Mouse (Mus musculus): ENCODE measurements around the gene Ephb1. TPM values are rescaled to one million over a fixed set of nuclear protein-coding genes. Genes with fewer than 3 reads are reported as not detected.

The Ephb1 gene
- total RNA-seq, 2 experiments from 2014 or later = 31.5 to 36.0 TPM

DNA sequence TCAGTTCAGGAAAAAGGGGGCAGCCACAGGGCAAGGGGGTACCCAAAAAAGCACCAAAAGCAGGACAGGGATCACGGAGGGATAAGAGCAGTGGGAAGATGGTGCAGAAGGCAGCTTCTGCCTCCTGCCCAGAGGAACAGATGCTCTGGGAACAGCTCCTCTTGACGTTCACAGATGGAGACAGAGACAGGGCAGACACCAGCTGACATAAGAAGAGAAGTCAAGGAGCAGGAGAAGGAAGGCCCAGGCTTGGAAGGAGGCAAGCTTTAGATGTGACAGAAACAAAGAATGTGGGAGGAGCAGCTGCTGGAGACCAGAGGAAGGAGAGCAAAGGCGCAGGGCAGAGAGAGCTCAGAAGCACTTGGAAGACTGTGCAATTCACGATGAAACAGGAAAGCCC lies 398.3 kb downstream of the Ephb1 start:
- intact Hi-C loops (cut with DNase I) = no loop called here
- DNase-seq (ENCODE audit: low spot score in 2 of 2) = peak; percentile 19 to 38

DNA sequence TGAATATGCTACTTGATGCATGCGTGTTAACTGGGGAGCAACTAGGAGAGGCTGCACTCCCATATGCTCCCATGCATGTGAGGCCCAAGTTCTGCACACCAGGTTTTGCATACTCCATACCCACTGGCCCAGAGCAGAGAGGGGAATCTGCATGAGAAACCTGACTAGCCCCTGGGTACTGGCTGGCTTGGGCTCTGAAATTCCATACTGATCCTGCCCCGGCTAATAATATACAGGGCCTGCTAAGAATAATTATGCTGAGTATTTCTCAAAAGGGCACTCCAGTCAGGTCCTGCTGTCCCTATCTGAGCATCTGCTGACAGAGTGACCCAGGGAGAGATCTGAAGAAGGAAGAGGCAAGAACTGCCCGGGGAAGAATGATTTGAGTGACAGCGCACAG lies 400.0 kb downstream of the Ephb1 start:
- intact Hi-C loops (cut with DNase I) = no loop called here
- no peak for DNase-seq (ENCODE audit: low spot score in 2 of 2)

DNA sequence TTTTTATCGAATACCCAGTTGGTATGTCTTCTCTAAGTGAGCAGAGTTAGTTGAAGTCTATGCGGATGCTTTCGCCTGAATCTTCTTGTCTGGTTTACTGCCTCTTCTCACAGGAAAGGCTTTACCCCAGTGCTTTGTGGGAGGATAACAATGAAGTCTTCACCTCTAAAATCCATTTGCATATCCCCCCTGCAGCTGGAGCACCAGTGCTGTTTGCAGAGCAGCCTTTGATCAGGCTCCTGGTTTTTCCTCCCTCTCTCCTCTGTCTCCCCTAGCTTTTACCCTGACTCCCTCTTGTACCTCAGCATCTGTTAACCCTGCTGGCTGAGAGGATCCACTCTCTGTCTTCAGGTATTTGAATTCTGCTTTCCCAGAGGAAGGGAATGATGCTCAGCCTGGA lies 404.4 kb downstream of the Ephb1 start:
- DNase-seq (ENCODE audit: low spot score in 2 of 2) = no peak
- intact Hi-C loops (cut with DNase I) = no loop called here

DNA sequence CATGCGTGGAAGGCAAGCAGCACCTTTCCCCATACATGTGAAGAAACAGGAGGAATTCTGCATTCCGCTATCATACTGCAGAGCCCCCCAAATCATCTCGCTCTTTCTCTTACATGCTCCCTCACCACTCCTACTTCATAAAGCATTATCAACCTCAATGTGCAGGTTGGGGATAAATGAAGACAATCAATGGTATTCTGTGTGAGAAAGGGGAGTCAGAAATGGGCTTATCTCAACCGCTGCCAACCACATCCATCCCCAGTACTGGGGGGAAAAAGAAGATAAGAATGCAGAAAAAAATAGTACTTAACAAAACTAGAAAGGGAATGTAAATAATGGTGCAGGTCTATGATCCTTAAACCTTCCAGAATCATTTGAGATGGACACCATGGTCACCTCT lies 408.7 kb downstream of the Ephb1 start:
- no peak for DNase-seq (ENCODE audit: low spot score in 2 of 2)
- intact Hi-C loops (cut with DNase I) = no loop called here

DNA sequence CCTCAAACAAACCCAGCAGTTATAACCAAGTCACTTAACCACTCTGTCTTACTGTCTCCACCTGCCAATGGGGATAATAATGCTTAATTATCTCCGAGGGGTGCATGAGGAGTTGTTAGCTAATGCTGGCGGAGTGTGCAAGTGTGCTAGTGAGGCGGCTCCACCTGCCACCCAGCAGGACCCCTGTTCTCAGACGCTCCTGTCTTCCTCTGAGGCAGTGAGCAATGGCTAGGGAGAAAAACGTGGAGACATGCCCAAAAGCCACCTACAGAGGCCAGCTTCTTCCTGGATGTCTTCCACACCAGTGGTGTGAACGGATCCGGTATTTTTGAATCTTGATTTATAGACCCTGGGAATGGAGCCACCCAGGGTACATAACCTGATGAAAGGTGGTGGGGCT lies 409.2 kb downstream of the Ephb1 start:
- no peak for DNase-seq (ENCODE audit: low spot score in 2 of 2)
- intact Hi-C loops (cut with DNase I) = no loop called here

DNA sequence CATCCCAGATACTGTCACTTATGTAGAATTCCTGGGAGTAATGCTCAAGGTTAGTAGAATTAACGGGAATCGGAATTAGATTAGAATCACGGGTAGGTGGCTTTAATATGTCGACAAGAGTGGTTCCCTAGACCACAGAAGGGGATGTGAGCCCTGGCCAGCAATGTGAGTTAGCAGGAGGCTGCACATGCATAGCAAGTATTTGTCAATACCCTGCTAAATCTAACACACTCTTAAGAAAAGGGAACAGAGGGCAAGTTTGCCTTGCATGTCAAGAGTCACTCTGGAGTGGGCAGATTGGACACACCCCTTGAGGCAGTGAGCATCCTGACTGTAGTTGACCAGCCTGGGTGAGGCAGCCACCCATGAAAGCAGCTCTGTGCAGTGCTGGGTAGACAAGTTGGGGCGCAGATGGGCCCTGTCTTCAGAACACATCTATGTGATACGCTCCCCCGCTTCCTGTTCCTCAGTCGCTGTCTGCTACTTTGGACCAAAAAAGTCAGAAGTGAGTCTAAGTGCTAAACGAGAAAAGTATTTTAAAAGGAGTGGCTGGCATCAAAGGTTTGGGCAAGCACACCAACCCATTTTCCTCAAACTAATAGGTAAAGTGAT lies 412.3 kb downstream of the Ephb1 start:
- peak in 1 of 2 experiments; percentile 31 for DNase-seq (ENCODE audit: low spot score in 2 of 2)
- intact Hi-C loops (cut with DNase I) = no loop called here

- DNase-seq (ENCODE audit: low spot score in 2 of 2) = no peak
- intact Hi-C loops (cut with DNase I) = no loop called here
Observed at GRCm38 (mm10) chr9:101940182-101940581, 414.3 kb downstream of the Ephb1 start.

DNA sequence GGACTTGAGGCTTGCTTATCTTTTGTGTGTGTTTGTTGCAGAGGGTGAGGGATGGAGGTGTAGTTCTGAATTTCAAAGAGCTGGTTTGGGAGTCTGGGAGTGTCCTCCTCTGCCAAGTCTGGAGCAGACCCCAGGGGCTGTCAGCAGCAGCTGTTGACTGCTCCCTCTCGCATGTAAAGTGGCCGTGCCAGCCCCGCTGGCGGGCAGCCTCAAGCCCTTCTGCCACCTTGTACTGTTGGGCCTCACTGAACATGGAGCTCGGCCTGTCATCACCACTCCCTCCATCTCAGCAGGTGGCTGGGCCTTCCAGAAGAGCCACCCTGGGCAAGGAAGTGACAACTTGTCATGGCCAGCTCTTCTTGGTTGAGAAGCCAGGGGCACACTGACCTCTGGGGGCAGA lies 415.5 kb downstream of the Ephb1 start:
- intact Hi-C loops (cut with DNase I) = loop anchor here (10.0 kb wide), 1 partner anchor 416 kb away; the partner anchor contains the start of gene Ephb1
- no peak for DNase-seq (ENCODE audit: low spot score in 2 of 2)

GRCm38 (mm10) chr9:101938066-101938465 lies 416.4 kb downstream of the Ephb1 start:
- intact Hi-C loops (cut with DNase I) = loop anchor here (10.0 kb wide), 1 partner anchor 417 kb away; the partner anchor contains the start of gene Ephb1
- DNase-seq (ENCODE audit: low spot score in 2 of 2) = peak in 1 of 2 experiments; percentile 29

DNA sequence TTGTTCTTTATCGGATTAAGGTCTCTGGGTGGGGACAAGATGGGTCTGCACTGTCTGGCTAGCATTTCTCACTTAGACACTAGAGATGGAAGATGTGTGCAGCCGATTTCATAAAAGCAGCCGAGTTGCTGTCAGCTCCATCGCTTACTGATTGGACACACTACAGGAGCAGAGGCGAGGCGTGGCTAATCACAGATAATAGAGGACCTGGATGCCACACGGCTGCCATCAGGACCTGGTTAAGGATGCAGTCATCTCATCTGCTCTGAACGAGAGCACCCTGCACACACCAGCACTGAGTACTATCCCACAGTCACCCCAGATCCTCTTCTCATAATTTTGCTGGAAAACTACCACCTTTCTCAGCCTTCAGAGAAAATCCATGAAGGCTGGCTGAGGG lies 419.6 kb downstream of the Ephb1 start:
- intact Hi-C loops (cut with DNase I) = loop anchor here (10.0 kb wide), 1 partner anchor 420 kb away; the partner anchor contains the start of gene Ephb1
- DNase-seq (ENCODE audit: low spot score in 2 of 2) = no peak

DNA sequence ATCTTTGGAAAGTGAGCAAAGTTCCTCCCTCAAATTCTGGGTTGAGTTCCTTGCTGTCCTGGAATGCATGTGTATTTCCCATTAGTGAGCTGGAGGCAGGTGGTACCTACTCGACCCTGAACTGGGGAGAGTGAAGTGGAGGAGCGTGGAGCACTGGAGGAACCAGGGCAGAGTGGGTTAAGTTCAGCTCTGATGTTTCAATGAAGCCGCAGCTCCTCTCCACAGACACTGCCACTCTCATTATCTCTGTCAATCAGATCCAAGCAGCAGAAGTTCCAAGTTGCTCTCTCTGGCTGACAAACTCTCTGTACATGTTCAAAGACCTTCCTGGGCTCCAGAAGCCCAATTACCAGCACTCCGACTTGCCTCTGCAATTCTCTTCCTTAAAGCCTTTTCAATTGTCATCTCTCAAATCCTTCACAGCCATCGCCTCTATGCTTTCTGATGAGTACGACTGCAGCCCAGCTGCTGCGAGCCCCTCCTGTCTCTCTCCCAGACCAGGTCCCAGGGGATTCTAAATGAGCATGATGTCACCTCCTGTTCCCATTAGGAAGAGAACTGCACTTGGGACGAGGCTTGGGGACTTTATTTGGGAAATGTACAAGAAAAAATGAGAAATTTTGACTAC lies 420.4 kb downstream of the Ephb1 start:
- intact Hi-C loops (cut with DNase I) = loop anchor here (10.0 kb wide), 1 partner anchor 421 kb away; the partner anchor contains the start of gene Ephb1
- no peak for DNase-seq (ENCODE audit: low spot score in 2 of 2)

DNA sequence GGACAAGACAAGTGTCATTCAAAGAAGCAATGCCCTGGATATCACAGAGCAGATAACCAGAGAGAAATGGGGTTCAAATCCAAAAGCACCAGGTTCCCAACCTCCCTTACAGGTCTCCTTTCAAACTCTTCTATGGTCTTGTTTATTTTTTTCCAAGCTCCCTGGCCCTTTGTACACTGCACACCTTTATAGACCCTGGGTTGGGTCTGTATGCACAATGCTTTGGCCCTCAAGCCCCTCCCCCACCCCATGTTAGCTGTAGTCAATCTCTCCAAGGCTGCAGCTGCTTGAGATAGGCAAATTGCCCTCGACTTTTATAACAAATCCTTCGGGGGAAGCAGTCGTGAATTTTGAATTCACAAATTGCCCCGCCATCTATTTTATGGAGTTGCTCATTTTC lies 429.7 kb downstream of the Ephb1 start:
- no peak for DNase-seq (ENCODE audit: low spot score in 2 of 2)
- intact Hi-C loops (cut with DNase I) = no loop called here

DNA sequence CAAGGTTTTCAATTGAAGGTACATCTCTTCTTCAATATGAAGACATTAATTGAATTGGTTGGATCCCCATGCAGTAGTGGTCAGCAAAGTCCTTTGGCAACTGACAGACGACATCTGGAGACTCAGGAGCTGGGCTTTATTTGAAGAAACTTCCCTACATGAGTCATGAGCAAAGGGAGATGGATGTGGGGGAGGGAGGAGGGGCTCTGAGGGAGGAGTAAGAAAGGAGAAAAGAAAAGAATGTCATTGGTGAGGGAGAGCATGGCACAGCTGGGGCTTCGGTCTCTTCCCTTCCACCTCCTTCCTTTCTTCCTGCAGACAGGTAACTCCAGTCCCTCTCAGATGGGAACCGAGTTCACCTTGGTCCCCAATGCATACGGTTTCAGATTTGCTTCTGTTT lies 431.6 kb downstream of the Ephb1 start:
- intact Hi-C loops (cut with DNase I) = no loop called here
- DNase-seq (ENCODE audit: low spot score in 2 of 2) = peak in 1 of 2 experiments; percentile 40

DNA sequence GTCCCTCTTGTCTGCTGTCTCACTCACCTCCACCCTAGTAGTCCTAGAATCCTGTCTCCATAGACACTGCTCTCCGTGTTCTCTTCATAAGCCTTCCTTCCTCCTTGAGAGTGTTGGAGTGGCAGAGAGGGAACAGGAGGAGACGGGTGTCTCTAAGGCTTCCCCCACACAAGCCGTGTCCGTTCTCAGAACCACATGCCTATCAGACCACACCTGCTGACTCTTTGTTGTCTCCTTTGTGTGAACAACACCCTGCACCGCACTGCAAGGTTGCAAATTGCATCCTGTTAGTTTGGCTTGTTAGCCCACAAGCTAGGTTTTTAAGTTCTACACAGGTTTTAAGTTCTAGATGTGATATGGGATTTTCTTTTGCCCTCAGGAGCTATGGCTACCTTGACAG lies 435.2 kb downstream of the Ephb1 start:
- DNase-seq (ENCODE audit: low spot score in 2 of 2) = no peak
- intact Hi-C loops (cut with DNase I) = no loop called here

GRCm38 (mm10) chr9:101918771-101919170 lies 435.7 kb downstream of the Ephb1 start:
- no peak for DNase-seq (ENCODE audit: low spot score in 2 of 2)
- intact Hi-C loops (cut with DNase I) = no loop called here

- intact Hi-C loops (cut with DNase I) = no loop called here
- no peak for DNase-seq (ENCODE audit: low spot score in 2 of 2)
Observed at GRCm38 (mm10) chr9:101915082-101915481, 439.4 kb downstream of the Ephb1 start.

GRCm38 (mm10) chr9:101911176-101911866 lies 443.2 kb downstream of the Ephb1 start:
- intact Hi-C loops (cut with DNase I) = no loop called here
- peak; percentile 10 to 49 for DNase-seq (ENCODE audit: low spot score in 2 of 2)

DNA sequence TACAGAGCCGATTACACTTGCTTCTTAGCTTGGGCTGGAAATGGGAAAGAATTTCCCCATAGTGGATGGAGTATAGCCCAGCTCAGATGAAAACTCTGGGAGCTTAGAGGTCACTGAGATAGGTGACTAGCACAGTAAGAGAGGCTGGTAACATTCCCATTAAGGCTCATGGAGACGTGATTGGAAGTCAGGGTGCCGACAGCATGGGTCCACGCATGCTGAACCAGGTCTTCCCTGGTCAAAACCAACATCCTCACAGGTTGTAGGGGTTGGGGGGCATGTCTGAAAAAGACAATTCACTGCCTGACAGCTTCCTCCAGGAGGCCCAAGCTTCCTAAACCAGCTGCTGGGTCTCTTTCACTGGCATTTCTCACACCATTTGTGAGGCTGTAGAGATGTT lies 445.0 kb downstream of the Ephb1 start:
- DNase-seq (ENCODE audit: low spot score in 2 of 2) = no peak
- intact Hi-C loops (cut with DNase I) = no loop called here

DNA sequence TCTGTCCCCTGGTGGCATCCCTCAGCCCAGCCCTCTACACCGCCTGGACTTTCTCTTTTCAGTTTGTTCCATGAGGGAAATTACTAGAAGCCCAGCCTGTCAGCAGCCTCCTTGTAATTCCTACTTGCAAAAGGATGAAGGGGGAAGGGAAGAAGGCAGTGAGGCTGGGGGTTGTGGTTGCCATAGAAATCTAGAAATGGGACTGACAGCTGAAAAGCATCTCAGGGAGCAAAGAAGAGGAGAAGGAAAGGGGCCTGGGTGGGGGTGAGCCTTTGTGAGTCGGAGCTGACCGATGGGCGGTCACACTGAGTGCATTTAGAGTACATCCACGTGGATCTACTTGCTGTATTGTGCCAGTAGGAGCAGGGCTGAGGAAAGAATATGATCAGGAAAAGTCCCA lies 445.6 kb downstream of the Ephb1 start:
- intact Hi-C loops (cut with DNase I) = no loop called here

GRCm38 (mm10) chr9:101907747-101908255 lies 446.7 kb downstream of the Ephb1 start:
- intact Hi-C loops (cut with DNase I) = no loop called here
- DNase-seq (ENCODE audit: low spot score in 2 of 2) = no peak

More for the DNA sequence above, 445.6 kb downstream of the Ephb1 start:
- DNase-seq (ENCODE audit: low spot score in 2 of 2) = no peak

DNA sequence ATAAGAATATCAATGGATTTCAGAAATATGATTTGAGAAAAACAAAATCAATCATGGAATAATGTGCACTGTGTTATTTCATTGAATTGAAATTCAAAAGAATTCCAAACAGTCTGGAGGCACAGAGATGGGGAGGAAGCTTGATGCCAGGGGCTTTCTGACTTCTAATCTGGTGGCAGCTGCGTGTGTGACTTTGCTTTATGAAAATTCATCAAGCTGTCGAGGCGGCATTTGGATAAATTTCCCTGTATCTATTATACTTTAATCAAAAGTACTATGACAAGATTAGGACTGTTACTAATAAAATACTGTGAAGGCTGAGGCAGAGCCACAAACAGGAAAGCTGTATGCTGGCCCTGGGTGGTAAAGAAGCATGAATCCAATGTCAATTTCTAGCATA lies 451.1 kb downstream of the Ephb1 start:
- DNase-seq (ENCODE audit: low spot score in 2 of 2) = no peak
- intact Hi-C loops (cut with DNase I) = no loop called here
